24 mouse cellular contexts compared by ENCODE assay signal in the genomic region with DNA sequence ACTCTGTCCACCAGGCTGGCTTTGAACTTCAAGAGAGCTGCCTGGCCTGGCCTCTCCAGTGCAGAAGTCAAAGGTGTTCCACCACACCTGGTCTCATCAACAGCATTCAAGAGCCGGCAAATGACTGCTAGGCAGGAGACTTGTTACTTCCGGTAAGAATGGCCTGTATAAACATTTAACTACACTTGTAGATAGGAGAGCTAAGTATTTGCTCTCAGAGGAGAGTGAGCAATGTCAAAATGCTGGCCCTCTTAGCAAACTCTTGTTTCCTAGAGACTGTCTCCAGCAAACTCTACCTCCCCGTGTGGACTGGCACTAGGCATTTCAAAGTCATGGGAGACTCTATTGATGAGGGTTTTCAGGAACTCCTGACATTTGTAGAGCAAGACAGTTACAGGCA. TPM values are rescaled to one million over a fixed set of nuclear protein-coding genes. Genes with fewer than 3 reads are reported as not detected.
DNase-seq lines count a peak whose midpoint lies in the region; ATAC-seq and TF ChIP-seq lines count a peak whose summit lies in the region.
"Had no signal": no experiment of that assay in that cellular context is flagged by ENCODE, and none has a peak within 500 bp of the region (broad histone marks: within the 10 kb centered on the region; RNA-seq: fewer than 3 reads in every experiment).

No protein-coding gene starts in this region.

- H3K4me3 ChIP-seq in lung, adult 2 months (replicated peaks; ENCODE audit: extremely low read depth, low read depth, low read length), result no peak overlapping the region
- no peak overlapping the region for H3K4me3 ChIP-seq in intestine, embryonic 15.5 days (replicated peaks)
- no peak overlapping the region for H3K4me3 ChIP-seq in lung, postnatal 0 days (ENCODE audit: low read depth, low read length)
- no peak overlapping the region for H3K4me3 ChIP-seq in stomach, embryonic 16.5 days (replicated peaks; ENCODE audit: low read length)
- H3K4me3 ChIP-seq in forebrain, embryonic 12.5 days (replicated peaks), result no peak overlapping the region
- H3K4me3 ChIP-seq: embryonic facial prominence, embryonic 10.5 days; embryonic facial prominence, embryonic 13.5 days; erythroblast, embryonic 14.5 days; forebrain, embryonic 13.5 days; hindbrain, embryonic 12.5 days; hindbrain, embryonic 15.5 days had no signal

- ATAC-seq in intestine, embryonic 15.5 days, result peak; percentile 54; the same call in 1 of the 2 replicates
- peak; percentile 78 for ATAC-seq in lung, postnatal 0 days
- ATAC-seq in stomach, embryonic 16.5 days (ENCODE audit: insufficient read depth, low FRiP score), result peak; percentile 5; the same call in 1 of the 2 replicates
- ATAC-seq in forebrain, embryonic 12.5 days (ENCODE audit: low FRiP score), result no peak
- ATAC-seq: forebrain, embryonic 13.5 days; forebrain, embryonic 16.5 days; Patski had no signal

- no peak overlapping the region for H3K27ac ChIP-seq in intestine, embryonic 15.5 days
- no peak overlapping the region for H3K27ac ChIP-seq in lung, postnatal 0 days (ENCODE audit: low read length)
- no peak overlapping the region for H3K27ac ChIP-seq in stomach, embryonic 16.5 days (ENCODE audit: low read length)
- H3K27ac ChIP-seq in forebrain, embryonic 12.5 days, result no peak overlapping the region
- H3K27ac ChIP-seq: embryonic facial prominence, embryonic 10.5 days; embryonic facial prominence, embryonic 13.5 days; forebrain, embryonic 13.5 days; hindbrain, embryonic 12.5 days; hindbrain, embryonic 15.5 days had no signal

- H3K4me2 ChIP-seq in intestine, embryonic 15.5 days (replicated peaks), result no peak overlapping the region
- no peak overlapping the region for H3K4me2 ChIP-seq in lung, postnatal 0 days (replicated peaks; ENCODE audit: low read depth, low read length)
- no peak overlapping the region for H3K4me2 ChIP-seq in stomach, embryonic 16.5 days (ENCODE audit: low read depth, low read length)
- H3K4me2 ChIP-seq in forebrain, embryonic 12.5 days, result no peak overlapping the region
- H3K4me2 ChIP-seq: embryonic facial prominence, embryonic 13.5 days; forebrain, embryonic 13.5 days; heart, embryonic 11.5 days; hindbrain, embryonic 12.5 days; hindbrain, embryonic 15.5 days had no signal

- no peak for TF ChIP-seq CTCF in lung, adult 2 months (IDR thresholded peaks at IDR 0.05; ENCODE audit: insufficient read depth, low read length)
- no peak for TF ChIP-seq CTCF in lung, postnatal 0 days (IDR thresholded peaks at IDR 0.05)

- no peak overlapping the region for H3K9ac ChIP-seq in intestine, embryonic 15.5 days
- no peak overlapping the region for H3K9ac ChIP-seq in lung, postnatal 0 days (replicated peaks; ENCODE audit: low read depth)
- H3K9ac ChIP-seq in stomach, embryonic 16.5 days (ENCODE audit: low read length), result no peak overlapping the region
- no peak overlapping the region for H3K9ac ChIP-seq in forebrain, embryonic 12.5 days
- H3K9ac ChIP-seq: embryonic facial prominence, embryonic 13.5 days; forebrain, embryonic 13.5 days; hindbrain, embryonic 12.5 days; hindbrain, embryonic 15.5 days had no signal

- no peaks in the 10 kb centered on the region for H3K27me3 ChIP-seq in intestine, embryonic 15.5 days (replicated peaks)
- H3K27me3 ChIP-seq in lung, postnatal 0 days (replicated peaks; ENCODE audit: insufficient read depth, low read length), result 0 out of 2 replicates have a peak, but pooled peaks cover 2% of the 10 kb centered on the region
- no peaks in the 10 kb centered on the region for H3K27me3 ChIP-seq in stomach, embryonic 16.5 days (ENCODE audit: control insufficient read depth, insufficient read depth, low read length)
- H3K27me3 ChIP-seq in forebrain, embryonic 12.5 days, result no peaks in the 10 kb centered on the region
- H3K27me3 ChIP-seq: embryonic facial prominence, embryonic 13.5 days; forebrain, embryonic 13.5 days; hindbrain, embryonic 12.5 days; hindbrain, embryonic 15.5 days; Patski had no signal

- DNase-seq in lung, adult 18-20 months, result peak; percentile 28 to 40
- no peak for DNase-seq in lung, adult 2 months
- DNase-seq in lung, postnatal 0 days (ENCODE audit: low spot score), result peak; percentile 83
- DNase-seq in kidney, adult 9 months, result no peak
- DNase-seq in adrenal gland, adult 2 months, result no peak
- DNase-seq: adrenal gland, postnatal 14 days; cerebellum, adult 11 months; cerebellum, adult 8-10 months; cerebellum, postnatal 10 days; cerebellum, postnatal 36 days; embryo, embryonic 11 days; gastrocnemius, postnatal 10 days had no signal

- peak; percentile 33; the same call in 1 of the 2 replicates for TF ChIP-seq EP300 in lung, postnatal 0 days (IDR thresholded peaks at IDR 0.05)

- no peaks in the 10 kb centered on the region for H3K9me3 ChIP-seq in intestine, embryonic 15.5 days
- H3K9me3 ChIP-seq in lung, postnatal 0 days (ENCODE audit: low read length), result no peaks in the 10 kb centered on the region
- H3K9me3 ChIP-seq in stomach, embryonic 16.5 days (replicated peaks; ENCODE audit: control insufficient read depth, low read length), result no peaks in the 10 kb centered on the region
- no peaks in the 10 kb centered on the region for H3K9me3 ChIP-seq in forebrain, embryonic 12.5 days
- H3K9me3 ChIP-seq: embryonic facial prominence, embryonic 10.5 days; embryonic facial prominence, embryonic 13.5 days; forebrain, embryonic 13.5 days; hindbrain, embryonic 12.5 days; hindbrain, embryonic 15.5 days had no signal

- H3K4me1 ChIP-seq in lung, adult 2 months (ENCODE audit: control insufficient read depth, insufficient read depth, low read length), result no peaks in the 10 kb centered on the region
- no peaks in the 10 kb centered on the region for H3K4me1 ChIP-seq in intestine, embryonic 15.5 days (replicated peaks)
- H3K4me1 ChIP-seq in lung, postnatal 0 days (ENCODE audit: insufficient read depth, low read depth, low read length), result no peaks in the 10 kb centered on the region
- H3K4me1 ChIP-seq in stomach, embryonic 16.5 days (ENCODE audit: control insufficient read depth, insufficient read depth, low read length), result no peaks in the 10 kb centered on the region
- H3K4me1 ChIP-seq in forebrain, embryonic 12.5 days, result no peaks in the 10 kb centered on the region
- H3K4me1 ChIP-seq: embryonic facial prominence, embryonic 10.5 days; embryonic facial prominence, embryonic 13.5 days; forebrain, embryonic 13.5 days; hindbrain, embryonic 12.5 days; hindbrain, embryonic 15.5 days had no signal

- WGBS in lung, adult 2 months, result 36% methylated on average over 3 of the region's 3 CpGs
- WGBS in intestine, embryonic 15.5 days, result 51% methylated on average over 3 of the region's 3 CpGs
- 35% methylated on average over 3 of the region's 3 CpGs for WGBS in lung, postnatal 0 days
- 30% methylated on average over 3 of the region's 3 CpGs for WGBS in stomach, embryonic 16.5 days
- WGBS in forebrain, embryonic 12.5 days, result 86% methylated on average over 3 of the region's 3 CpGs

- no peak for TF ChIP-seq POLR2A in lung, adult 2 months (IDR thresholded peaks at IDR 0.05; ENCODE audit: borderline replicate concordance, extremely low read depth, low read depth, low read length)

- no peaks in the 10 kb centered on the region for H3K36me3 ChIP-seq in intestine, embryonic 15.5 days
- H3K36me3 ChIP-seq in lung, postnatal 0 days (ENCODE audit: insufficient read depth, low read length), result no peaks in the 10 kb centered on the region
- H3K36me3 ChIP-seq in stomach, embryonic 16.5 days (ENCODE audit: control insufficient read depth, insufficient read depth, low read length), result no peaks in the 10 kb centered on the region
- no peaks in the 10 kb centered on the region for H3K36me3 ChIP-seq in forebrain, embryonic 12.5 days (replicated peaks)
- H3K36me3 ChIP-seq: embryonic facial prominence, embryonic 10.5 days; embryonic facial prominence, embryonic 13.5 days; hindbrain, embryonic 12.5 days; hindbrain, embryonic 15.5 days had no signal

RNA-seq across cellular contexts. Expression of a gene that starts 56.3 kb away (rescaled TPM):
- 3.8 and 6.2 TPM in 2 replicates for polyA plus RNA-seq in lung, adult 2 months (2012; rRNA removed)
- polyA plus RNA-seq in intestine, embryonic 15.5 days (2015; fragmentation: Nextera tagmentation; extraction: Ambion mirVana), result 24.7 and 25.2 TPM in 2 replicates
- 2.2 and 2.5 TPM in 2 replicates for polyA plus RNA-seq in lung, postnatal 0 days (2015; fragmentation: Nextera tagmentation; extraction: Ambion mirVana)
- 10.4 and 11.3 TPM in 2 replicates for polyA plus RNA-seq in stomach, embryonic 16.5 days (2015; fragmentation: Nextera tagmentation; extraction: Ambion mirVana)
- 2.7 and 2.9 TPM in 2 replicates for polyA plus RNA-seq in forebrain, embryonic 12.5 days (2016; fragmentation: Nextera tagmentation; extraction: Ambion mirVana)
- 1 to 10 TPM; 4.8 to 7.6 TPM for total RNA-seq in adrenal gland, adult 2 months (2021)
- polyA plus RNA-seq in adrenal gland, adult 2 months (2012; rRNA removed), result 3.3 and 4.5 TPM in 2 replicates

Comparison
In these comparisons a context has a peak if more than half of its experiments do, and no peak if none do; other contexts are left out.
1. DNase-seq: peak in lung, adult 18-20 months (2 of 2) and lung, postnatal 0 days (single experiment); none in lung, adult 2 months (single experiment), kidney, adult 9 months (single experiment) and adrenal gland, adult 2 months (single experiment).